Mouse (Mus musculus): ENCODE results near the gene Galnt17.

Galnt17 gene

GRCm38 (mm10) chr5:130924245-130924827 is 384.0 kb downstream of the Galnt17 start:
- DNase-seq: no peak

DNA sequence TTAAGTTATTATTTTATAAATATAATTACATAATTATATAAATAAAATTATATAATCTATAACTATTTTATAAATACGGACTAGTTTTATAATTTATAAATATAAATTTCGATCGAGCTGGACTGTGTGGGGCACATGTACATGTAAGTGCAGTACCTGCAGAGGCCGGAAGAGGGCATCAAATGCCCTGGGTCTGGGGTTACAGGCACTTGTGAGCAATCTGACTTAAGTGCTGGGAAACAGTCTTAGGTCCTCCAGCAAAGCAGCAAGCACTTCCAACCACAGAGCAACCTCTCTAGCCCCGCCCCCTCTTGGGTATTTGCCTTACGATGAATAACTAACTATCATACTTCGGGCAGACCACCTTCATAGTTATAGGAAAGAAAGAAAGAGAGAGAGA is 388.3 kb downstream of the Galnt17 start:
- DNase-seq: no peak

DNA sequence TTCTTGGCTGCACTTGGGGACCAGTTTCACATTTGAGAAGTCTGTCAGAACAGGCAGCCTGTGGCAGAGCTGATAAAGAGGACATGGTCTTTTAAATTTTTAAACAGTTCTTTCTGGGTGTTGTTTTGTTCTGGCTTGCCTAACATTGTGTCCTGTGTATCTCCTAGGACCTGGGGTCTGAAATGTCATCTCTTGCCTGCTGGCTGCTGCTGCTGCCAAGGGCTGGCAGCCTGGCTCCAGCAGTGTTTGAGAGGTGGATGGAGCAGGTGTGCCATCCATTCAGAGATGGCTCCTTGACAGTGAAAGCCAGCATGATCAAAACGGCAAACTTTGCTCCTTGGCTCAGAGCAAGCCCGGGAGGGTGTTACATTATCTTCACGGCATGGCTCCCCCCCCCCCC is 393.7 kb downstream of the Galnt17 start:
- DNase-seq: no peak

- no peak for DNase-seq
Observed at GRCm38 (mm10) chr5:130911551-130911950, 396.7 kb downstream of the Galnt17 start.

DNA sequence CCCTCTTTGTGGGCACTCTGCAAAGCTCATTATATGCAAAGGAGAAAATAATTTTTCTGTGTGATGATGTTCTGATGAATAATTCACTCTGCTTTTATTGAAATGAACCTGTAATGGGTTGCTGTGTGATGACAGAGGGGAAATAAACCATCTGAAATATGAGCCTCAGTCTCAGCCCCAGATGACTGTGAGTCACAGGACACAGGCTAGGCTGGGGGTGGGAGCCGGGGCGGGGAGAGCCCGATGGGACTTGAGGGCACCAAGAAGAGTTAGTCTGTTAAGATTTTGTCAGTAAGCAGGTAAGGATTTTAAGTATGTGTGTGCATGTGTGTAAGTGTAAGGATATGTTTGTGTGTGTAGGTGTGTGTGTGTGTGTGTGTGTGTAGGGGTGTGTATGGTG is 406.6 kb downstream of the Galnt17 start:
- no peak for DNase-seq

GRCm38 (mm10) chr5:130895991-130896390 is 412.3 kb downstream of the Galnt17 start:
- DNase-seq: no peak

- DNase-seq: no peak
Observed at GRCm38 (mm10) chr5:130891735-130892134, 416.6 kb downstream of the Galnt17 start.

DNA sequence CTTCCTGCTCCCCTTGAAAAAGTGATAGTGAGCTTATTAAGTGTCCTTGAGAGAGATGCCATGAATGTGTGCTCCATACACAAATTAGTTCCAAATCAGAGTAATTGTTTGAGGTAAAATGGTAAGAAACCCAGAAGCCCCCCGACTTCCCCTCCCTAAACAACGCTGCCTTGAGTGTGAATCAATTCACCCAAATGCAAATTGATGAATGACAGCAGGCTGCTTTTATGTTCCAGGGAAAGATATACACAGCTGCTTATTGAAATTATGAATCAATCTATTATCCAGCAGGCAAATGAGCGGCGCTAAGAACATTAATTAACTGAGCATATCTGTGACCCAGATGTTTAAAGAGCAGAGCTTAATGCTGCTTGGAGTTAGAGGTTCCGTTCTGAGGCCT is 428.0 kb downstream of the Galnt17 start:
- no peak for DNase-seq

DNA sequence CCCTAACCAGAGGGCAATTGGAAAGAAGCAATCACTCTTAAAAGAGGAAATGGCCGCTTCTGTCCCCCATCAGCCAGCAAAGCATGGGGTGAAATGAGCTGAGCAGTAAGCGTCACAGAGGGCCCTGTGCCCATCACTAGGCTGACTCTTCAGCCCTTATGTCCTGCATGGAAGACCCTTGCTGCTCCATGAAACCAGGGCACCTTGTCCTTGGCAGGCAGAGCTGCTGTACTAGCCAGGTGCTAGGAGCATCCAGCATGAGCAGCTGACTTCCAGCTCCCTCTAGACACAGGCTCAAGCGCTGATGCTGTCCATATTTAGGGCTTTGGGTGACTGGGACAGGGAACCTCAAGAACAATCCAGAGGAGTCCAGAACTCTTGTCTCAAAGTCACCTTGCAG is 432.9 kb downstream of the Galnt17 start:
- no peak for DNase-seq

- no peak for DNase-seq
Observed at GRCm38 (mm10) chr5:130871086-130871485, 437.2 kb downstream of the Galnt17 start.

DNA sequence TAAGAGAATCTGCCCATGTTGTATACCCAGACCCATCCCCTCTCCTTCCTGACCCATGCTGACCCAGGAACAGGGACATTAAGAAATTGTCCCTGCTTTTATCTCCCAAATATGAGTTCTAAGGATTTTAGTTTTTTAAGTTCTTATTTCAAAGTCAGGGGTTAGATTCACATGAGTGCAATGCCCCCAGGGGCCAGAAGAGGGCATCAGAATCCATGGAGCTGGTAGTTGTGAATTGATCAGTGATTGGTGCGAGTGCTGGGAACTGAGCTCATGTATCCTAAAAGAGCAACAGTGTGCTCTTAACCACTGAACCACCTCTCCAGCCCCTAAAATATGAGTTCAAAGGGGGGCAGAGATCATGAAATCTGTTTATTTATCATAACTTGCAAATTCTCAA is 438.4 kb downstream of the Galnt17 start:
- DNase-seq: no peak

- DNase-seq: no peak
Observed at GRCm38 (mm10) chr5:130862302-130862701, 446.0 kb downstream of the Galnt17 start.

- DNase-seq: no peak
Observed at GRCm38 (mm10) chr5:130859736-130860135, 448.6 kb downstream of the Galnt17 start.

DNA sequence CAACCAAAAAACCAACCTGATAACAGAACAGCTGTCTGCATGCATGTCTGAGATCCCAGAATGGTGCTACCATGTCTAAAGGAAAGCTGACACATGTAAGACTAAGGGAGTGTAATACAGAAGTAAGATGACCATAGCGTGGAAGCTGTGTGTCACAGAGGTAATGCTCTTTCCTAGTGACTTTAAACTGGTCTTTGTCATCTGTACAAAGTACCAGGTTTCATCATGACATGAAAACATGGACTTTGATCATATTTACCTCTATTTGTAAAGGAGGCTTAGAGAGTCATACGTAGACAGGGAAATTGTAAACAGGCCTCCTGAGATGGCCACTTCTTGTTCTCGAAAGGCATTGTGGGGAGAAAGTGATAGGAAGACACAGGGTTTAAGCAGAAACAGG is 449.6 kb downstream of the Galnt17 start:
- no peak for DNase-seq

DNA sequence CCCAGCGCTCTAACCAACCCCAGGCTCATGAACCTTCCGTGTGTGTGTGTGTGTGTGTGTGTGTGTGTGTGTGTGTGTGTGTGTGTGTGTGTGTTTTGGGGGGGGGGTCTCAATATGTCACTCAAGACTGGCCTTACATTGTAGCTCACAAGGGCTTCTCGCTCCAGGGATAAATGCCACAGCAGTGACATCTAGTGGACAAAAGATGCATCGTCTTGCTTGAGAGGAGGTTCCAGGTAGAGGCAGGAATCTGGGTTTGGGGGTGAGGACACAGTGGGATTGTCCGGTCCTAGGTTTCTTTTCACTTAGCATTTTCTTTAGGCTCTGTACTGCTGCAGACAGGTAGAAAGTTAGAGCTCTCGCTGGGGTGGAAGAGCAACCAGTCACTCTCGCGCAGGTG is 450.1 kb downstream of the Galnt17 start:
- peak; percentile 8 for DNase-seq

GRCm38 (mm10) chr5:130854430-130854829 is 453.9 kb downstream of the Galnt17 start:
- no peak for DNase-seq

DNA sequence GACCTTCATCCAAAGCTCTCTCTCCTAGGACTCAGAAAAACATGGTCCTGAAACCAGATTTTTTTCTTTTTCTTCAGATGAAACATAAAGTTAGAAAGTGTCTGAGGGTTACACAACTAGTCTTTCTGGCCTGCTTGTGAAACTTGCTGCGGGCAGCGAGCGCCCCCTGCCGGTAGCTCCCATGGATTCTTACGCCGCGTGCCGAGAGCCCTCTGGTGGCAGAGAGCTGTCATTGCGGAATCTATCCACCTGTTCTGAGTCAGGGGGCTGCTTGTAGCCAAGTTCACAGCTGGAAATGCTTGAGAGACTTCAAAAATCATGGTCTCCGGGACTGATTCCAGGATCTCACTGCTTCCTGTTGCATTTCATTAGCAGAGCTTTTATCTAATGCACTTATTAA is 454.9 kb downstream of the Galnt17 start:
- peak; percentile 69 for DNase-seq

- no peak for DNase-seq
Observed at GRCm38 (mm10) chr5:130852182-130852581, 456.1 kb downstream of the Galnt17 start.

DNA sequence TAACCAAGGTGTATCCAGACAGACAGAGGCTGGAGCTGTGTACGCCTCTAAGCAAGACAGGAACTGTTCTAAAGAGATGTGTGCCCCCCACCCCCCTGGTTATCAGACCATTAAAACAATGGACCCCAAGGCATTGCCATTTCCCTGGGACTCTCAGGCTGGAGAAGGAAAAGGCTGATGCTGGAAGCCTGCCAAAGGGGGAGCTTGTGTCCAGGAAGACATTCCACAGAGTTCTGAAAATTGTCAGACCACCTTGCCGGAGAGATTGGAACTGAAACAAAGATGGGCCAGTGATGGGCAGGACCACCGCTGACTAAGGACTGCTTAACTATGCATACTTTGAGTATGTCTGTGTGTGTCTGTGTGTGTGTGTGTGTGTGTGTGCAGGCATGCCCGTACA is 458.7 kb downstream of the Galnt17 start:
- no peak for DNase-seq

GRCm38 (mm10) chr5:130848562-130848961 is 459.7 kb downstream of the Galnt17 start:
- DNase-seq: no peak

GRCm38 (mm10) chr5:130825797-130826196 is 482.5 kb downstream of the Galnt17 start:
- no peak for DNase-seq

Measured in thymus, postnatal 14 days (tissue).